Mouse (Mus musculus): ENCODE measurements at regions not wholly inside any gene's neighbourhood (a gene's known extent, or its start where the extent isn't known, plus 50 kb on each side); places are given as distances from the start of the nearest gene placed in this dataset.
"Not testable (repeated sequence)": the region's sequence is repeated elsewhere in the genome, so short reads cannot be mapped to it uniquely, and the experiment has no call there.

- no peak for DNase-seq
These were observed 188.1 kb upstream of the Rhobtb1 start for GRCm38 (mm10) chr10:68963090-68963489.

- no peak for DNase-seq
These were observed 186.0 kb upstream of the Rhobtb1 start for GRCm38 (mm10) chr10:68965271-68965670.

GRCm38 (mm10) chr10:68967976-68968968, 183.0 kb upstream of the Rhobtb1 start:
- DNase-seq = no peak

GRCm38 (mm10) chr10:68970521-68970920, 180.7 kb upstream of the Rhobtb1 start:
- no peak for DNase-seq

DNA sequence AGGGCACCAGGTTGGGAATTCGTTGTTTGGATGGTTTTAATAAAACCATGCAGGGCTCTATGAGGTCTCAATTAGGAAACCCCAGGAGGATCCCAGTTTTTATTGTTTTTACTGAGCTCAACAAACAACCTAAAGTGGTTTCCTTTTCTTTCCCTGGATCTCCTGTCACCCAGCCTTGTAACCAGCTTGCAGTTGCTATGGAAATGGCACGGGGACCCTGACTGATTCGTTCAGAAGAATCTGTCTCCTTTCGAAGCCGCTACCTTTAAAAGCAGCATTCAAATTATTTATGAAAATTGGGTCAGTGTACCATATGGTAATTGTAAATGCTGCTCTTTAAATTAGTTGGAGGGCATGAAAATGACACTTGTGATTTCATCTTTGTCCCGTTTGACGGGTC, 176.5 kb upstream of the Rhobtb1 start:
- DNase-seq = no peak

DNA sequence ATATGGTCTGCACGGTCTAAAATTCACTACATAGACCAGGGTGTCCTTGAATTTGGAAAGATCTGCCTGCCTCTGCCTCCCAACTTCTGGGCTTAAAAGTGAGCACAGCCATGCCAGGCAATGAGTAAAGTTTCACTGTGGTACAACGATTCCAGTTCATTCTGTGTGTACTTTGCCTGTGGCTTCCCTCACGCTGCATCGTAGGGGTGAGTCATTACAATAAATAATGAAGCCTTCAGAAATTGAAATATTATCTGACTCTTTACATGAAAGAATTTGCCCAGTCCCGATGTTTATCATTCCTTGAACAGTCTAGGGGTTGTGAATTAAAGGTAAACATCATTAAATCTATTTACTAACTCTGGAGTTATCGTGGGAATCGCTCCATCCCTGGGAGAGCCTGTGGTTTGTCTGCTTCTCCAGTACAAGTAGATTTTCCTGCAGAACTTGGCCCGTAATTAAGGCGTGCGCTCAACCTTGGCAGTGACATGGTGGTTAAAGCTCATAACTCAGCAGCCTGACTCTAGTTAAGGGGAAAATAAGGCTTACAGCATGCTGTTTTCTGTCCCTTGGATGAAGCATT, 174.7 kb upstream of the Rhobtb1 start:
- DNase-seq = no peak

DNA sequence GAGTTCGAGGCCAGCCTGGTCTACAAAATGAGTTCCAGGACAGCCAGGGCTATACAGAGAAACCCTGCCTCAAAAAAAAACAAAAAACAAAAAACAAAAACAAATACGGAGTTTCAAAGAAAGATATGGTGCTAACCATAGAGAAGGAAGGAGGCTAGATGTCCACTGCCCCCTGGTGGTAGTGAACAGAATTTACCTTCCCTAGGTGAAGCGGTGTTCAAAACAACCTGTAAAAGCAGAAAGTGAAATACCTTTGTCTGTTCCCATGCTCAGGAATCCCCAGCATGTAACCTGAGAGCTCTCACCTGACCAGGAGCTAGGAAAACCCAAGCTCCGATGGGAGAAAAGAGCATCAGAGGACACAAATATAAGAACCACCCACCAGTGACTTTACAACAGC, 173.1 kb upstream of the Rhobtb1 start:
- DNase-seq = no peak

DNA sequence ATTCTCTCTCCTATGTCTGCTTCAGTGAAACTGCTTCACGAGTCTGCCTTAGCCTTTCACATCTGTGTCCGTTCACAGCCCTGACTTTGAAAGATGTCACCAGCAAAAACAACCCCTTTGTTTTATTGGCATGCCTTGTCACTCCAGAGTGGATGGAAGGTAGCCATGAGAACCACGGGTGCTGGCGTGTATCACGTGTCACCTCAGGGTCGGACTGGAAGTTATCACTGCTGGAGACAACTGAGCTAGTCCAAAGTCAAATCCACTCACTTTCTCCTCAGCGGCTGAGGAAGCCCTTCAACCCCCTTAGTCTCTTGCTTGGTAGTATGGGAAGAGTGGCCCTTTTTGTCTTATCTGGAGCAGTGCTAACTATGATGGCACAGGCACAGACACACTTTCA, 171.3 kb upstream of the Rhobtb1 start:
- DNase-seq = no peak

GRCm38 (mm10) chr10:68982288-68982687, 168.9 kb upstream of the Rhobtb1 start:
- no peak for DNase-seq

DNA sequence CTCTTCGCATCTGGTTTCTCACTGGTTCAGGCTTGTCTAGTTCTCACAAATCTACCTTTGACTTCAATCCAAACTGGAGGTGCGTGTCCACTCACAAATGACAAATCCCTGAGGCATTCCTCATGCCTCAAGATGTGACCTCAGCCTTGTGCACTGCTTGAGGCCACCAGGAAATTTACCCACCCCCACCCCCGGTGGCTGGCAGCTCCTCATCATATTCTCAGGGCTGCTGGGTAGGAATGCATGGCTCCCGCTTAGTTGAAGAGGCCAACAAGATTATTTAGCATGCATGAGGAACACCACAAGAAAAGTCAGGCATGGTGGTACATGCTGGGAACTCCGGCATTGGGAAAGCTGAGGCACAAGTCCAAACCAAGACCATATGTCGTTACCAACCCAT, 160.7 kb upstream of the Rhobtb1 start:
- no peak for DNase-seq

GRCm38 (mm10) chr10:68999610-69000009, 151.6 kb upstream of the Rhobtb1 start:
- no peak for DNase-seq

GRCm38 (mm10) chr10:69001654-69002435, 149.4 kb upstream of the Rhobtb1 start:
- no peak for DNase-seq

GRCm38 (mm10) chr10:69005199-69005872, 145.9 kb upstream of the Rhobtb1 start:
- DNase-seq = peak; percentile 28 to 58

GRCm38 (mm10) chr10:69008679-69009078, 142.6 kb upstream of the Rhobtb1 start:
- DNase-seq = not testable (repeated sequence)

DNA sequence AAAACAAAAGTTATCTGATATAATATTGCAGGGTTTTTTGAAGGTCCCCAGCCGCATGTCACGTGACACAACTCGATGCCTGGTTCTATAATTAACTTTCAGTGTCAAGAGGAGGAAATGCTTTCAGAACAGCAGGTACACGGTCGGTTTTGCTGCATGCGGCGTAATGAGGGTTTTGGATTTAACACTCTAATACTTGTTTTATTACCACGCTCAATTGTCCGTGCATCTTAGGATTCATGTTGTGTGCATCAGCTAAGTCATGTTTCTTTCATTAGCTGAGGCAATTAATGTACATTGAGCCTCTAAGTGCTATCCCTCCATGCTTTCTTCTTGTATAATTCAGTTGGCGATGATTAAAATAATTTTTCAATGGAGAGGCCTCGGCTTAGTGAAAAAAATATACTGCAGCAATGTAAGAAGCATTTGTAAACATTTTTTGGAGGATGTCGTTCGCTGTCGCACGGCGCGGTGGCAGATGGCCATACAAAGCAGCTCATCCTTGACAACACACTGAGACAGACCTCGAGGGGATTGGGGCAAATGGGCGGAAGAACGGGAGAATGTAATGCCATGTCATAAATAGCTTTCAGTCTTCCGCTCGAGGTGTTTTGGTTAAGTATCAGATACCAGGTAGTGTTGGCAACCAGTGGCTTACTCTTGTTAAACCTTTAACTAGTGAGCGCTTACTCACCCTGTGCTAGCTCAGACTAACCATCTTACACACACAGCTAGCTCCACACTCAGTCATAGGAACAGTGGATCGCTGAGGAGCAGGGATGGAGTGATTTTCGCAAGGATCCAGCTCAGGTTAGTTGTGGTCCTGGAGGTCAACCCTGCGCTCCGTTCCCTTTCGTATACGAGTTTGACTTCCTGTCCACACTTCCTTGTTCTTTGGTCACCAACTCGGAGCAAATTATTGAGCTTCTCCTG, 130.2 kb upstream of the Rhobtb1 start:
- no peak for DNase-seq

- no peak for DNase-seq
These were observed 117.8 kb upstream of the Rhobtb1 start for GRCm38 (mm10) chr10:69033410-69033809.

DNA sequence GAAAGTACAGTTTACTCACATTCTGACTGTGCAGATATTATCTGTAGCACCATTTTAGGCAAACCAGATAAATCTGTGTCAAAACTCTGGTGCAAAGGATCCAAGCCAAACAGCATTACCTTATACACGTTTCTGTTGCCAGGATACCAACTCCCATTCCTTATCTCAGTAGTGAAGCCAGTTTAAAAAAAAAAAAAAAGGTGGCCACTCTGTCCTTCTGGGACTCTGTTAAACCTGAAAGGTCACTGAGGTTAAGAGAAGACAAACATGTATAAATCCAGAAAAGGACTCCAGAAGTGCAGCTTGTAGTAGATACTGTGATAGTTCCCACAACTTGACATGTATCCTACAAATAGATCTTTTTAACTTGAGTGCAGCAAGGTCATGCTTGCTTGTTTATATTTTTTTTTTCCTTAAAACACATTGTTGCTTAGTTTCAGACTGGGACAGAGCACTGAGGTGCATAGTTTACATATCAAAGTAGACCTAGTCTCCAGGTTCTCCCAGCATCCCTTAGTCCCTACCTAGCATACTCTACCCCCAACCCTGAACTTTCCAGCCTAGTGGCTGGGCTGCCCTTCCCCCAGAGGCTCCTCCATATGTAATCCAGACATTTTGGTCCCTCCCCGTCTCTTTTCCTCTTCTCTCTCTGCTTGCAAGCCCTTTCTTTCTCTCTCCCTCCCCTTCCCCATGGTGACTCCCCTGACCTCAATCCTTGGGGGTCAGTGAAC, 116.7 kb upstream of the Rhobtb1 start:
- DNase-seq = no peak

DNA sequence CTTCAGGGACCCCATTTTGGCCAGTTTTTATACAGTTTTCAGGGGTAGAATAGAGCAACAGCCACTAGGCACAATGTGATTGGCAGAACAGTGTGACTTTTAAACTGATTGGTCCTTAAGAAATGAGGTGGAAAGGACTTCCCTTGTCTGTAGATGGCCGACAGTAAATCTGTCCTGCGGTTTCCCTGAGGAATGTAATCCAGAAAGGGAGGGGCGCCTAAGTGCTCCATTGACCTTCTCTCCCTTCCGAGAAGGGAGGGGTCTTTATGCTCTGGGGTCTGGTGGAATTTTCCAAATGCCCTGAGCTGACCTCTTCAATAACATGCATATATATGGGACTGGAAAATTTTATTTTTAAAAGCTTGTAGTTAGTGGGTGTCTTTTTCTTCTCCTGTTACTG, 115.7 kb upstream of the Rhobtb1 start:
- DNase-seq = not testable (repeated sequence)

- DNase-seq = no peak
These were observed 115.1 kb upstream of the Rhobtb1 start for GRCm38 (mm10) chr10:69036096-69036495.

GRCm38 (mm10) chr10:69044171-69044651, 107.0 kb upstream of the Rhobtb1 start:
- peak in 1 of 2 experiments; percentile 7 for DNase-seq

DNA sequence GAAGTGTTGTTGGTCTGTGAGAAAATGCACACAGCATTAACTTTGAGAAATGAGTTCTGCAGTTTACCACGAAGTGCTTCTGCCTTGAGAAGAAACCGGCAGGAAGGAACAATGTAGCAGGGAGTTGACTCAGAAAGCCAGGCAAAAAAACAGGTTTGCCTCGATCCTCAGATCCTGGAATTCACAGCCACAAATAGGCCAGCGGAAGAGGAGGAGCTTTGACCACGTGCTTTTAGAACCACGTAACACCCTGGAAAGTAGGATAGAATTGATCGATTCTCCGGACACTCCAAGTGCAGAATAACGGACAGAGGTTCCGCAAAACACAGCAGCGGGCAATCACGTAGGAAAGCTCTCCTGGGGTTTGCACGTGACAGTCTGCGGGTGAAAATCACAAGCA, 106.0 kb upstream of the Rhobtb1 start:
- no peak for DNase-seq
